Mouse (Mus musculus) ES-Bruce4 (cell line): ENCODE data around the gene Lhfpl3.

ENCODE experiments used
- CTCF ChIP-seq: IDR thresholded peaks from one replicate; pipeline ENCODE4 v1.8.1; 2011; ENCODE audit warnings: low read depth, low read length
- POLR2A ChIP-seq: IDR thresholded peaks from one replicate; pipeline ENCODE4 v1.8.1; 2011; ENCODE audit warnings: low read length; ENCODE audit not compliant: insufficient read depth

- TF ChIP-seq CTCF (no peak), POLR2A (no peak)
These were observed 467.2 kb downstream of the Lhfpl3 start for GRCm38 (mm10) chr5:23213086-23213485.
